Mouse (Mus musculus) CH12.LX (cell line): Measurements from ENCODE around the gene Ubl4b. TPM values are rescaled to one million over a fixed set of nuclear protein-coding genes. Genes with fewer than 3 reads are reported as not detected.

Experiments used
- DNase-seq: peaks from one replicate; pipeline ENCODE4 v3.0.0-alpha.2; 2013; ENCODE audit errors: extremely low read depth
- H3K27ac ChIP-seq: 2 replicates; pipeline ENCODE4 v1.5.1; 2012; ENCODE audit warnings: low read depth, mild to moderate bottlenecking, control low read depth, moderate library complexity; ENCODE audit not compliant: insufficient read depth
- H3K27me3 ChIP-seq: replicated peaks from 2 replicates; pipeline ENCODE3; 2012; ENCODE audit warnings: inconsistent platforms
- H3K36me3 ChIP-seq, 2 experiments: replicated peaks in 1 of 2; 2 replicates each; pipeline versions ENCODE3 to v1.6.1; 2012; ENCODE audit warnings: inconsistent platforms in 1 of 2, low read length in 1 of 2, mild to moderate bottlenecking in 1 of 2, mixed read lengths in 1 of 2, moderate library complexity in 1 of 2; ENCODE audit not compliant: control insufficient read depth in 1 of 2, insufficient read depth in 1 of 2
- H3K4me1 ChIP-seq, 2 experiments: 2 replicates each; pipeline ENCODE4 v1.6.1; 2012; ENCODE audit warnings: inconsistent platforms in 1 of 2, moderate library complexity in 1 of 2; ENCODE audit not compliant: insufficient read depth in 2 of 2, control insufficient read depth in 1 of 2
- H3K4me2 ChIP-seq: 2 replicates; pipeline ENCODE4 v1.6.1; 2012; ENCODE audit warnings: low read depth, mild to moderate bottlenecking, control low read depth; ENCODE audit not compliant: poor library complexity, insufficient read depth, severe bottlenecking
- H3K4me3 ChIP-seq, 3 experiments: fragments of 150-350 bp in 1 of 3; sonication (generic) in 1 of 3; replicated peaks in 1 of 3; 2 replicates each; pipeline versions ENCODE3 to v1.5.1; 2011 to 2012; ENCODE audit warnings: low read depth in 2 of 3, low read length in 2 of 3, mild to moderate bottlenecking in 2 of 3, moderate library complexity in 2 of 3, control low read depth in 1 of 3, improper control_type of control experiment in 1 of 3, inconsistent platforms in 1 of 3, mixed read lengths in 1 of 3; ENCODE audit not compliant: poor library complexity in 1 of 3
- H3K79me2 ChIP-seq: replicated peaks from 2 replicates; pipeline ENCODE4 v1.6.1; 2012; ENCODE audit warnings: mild to moderate bottlenecking, moderate library complexity; ENCODE audit not compliant: control insufficient read depth, poor library complexity, insufficient read depth, severe bottlenecking; ENCODE audit errors: extremely low read depth
- H3K9ac ChIP-seq: 2 replicates; pipeline ENCODE4 v1.6.1; 2012; ENCODE audit warnings: low read depth, mild to moderate bottlenecking, control low read depth, moderate library complexity; ENCODE audit not compliant: insufficient read depth
- H3K9me3 ChIP-seq: replicated peaks from 2 replicates; pipeline ENCODE3; 2012; ENCODE audit warnings: low read length, inconsistent platforms, mixed read lengths
- CHD2 ChIP-seq: IDR thresholded peaks from 2 replicates; pipeline ENCODE4 v1.6.1; 2011; ENCODE audit warnings: low read length, improper control_type of control experiment
- CTCF ChIP-seq, 2 experiments: IDR thresholded peaks in 1 of 2; conservative IDR thresholded peaks in 1 of 2; 2 replicates each; pipeline ENCODE4 v1.5.1; 2011 to 2012; ENCODE audit warnings: low read depth in 2 of 2, low read length in 2 of 2, improper control_type of control experiment in 1 of 2, inconsistent platforms in 1 of 2, mild to moderate bottlenecking in 1 of 2, moderate library complexity in 1 of 2
- E2F4 ChIP-seq: IDR thresholded peaks from 2 replicates; pipeline ENCODE4 v1.6.1; 2011; ENCODE audit warnings: low read depth, low read length, improper control_type of control experiment; ENCODE audit not compliant: insufficient replicate concordance
- ELF1 ChIP-seq: IDR thresholded peaks from 2 replicates; pipeline ENCODE4 v1.6.1; 2014; ENCODE audit warnings: low read depth, mild to moderate bottlenecking, inconsistent platforms, low read length, improper control_type of control experiment
- EP300 ChIP-seq: IDR thresholded peaks from 2 replicates; pipeline ENCODE4 v1.6.1; 2011; ENCODE audit warnings: low read length, improper control_type of control experiment
- ETS1 ChIP-seq: conservative IDR thresholded peaks from 2 replicates; pipeline ENCODE4 v1.6.1; 2012; ENCODE audit warnings: low read depth, mild to moderate bottlenecking, inconsistent platforms, low read length, improper control_type of control experiment, moderate library complexity
- GABPA ChIP-seq: IDR thresholded peaks from 2 replicates; pipeline ENCODE4 v1.6.1; 2012; ENCODE audit warnings: low read depth, low read length, improper control_type of control experiment, inconsistent platforms; ENCODE audit not compliant: insufficient replicate concordance
- HCFC1 ChIP-seq: IDR thresholded peaks from 2 replicates; pipeline ENCODE4 v1.6.1; 2012; ENCODE audit warnings: low read depth, mild to moderate bottlenecking, inconsistent platforms, low read length, improper control_type of control experiment
- IRF4 ChIP-seq: IDR thresholded peaks from 2 replicates; pipeline ENCODE4 v1.6.1; 2014; ENCODE audit warnings: low read depth, mild to moderate bottlenecking, inconsistent platforms, low read length, improper control_type of control experiment
- JUN ChIP-seq: IDR thresholded peaks from 2 replicates; pipeline ENCODE4 v1.6.1; 2011; ENCODE audit warnings: low read depth, mild to moderate bottlenecking, low read length, improper control_type of control experiment, moderate library complexity; ENCODE audit not compliant: insufficient read depth
- JUND ChIP-seq: conservative IDR thresholded peaks from 2 replicates; pipeline ENCODE4 v1.6.1; 2011; ENCODE audit warnings: low read depth, low read length, improper control_type of control experiment
- MAX ChIP-seq: IDR thresholded peaks from 2 replicates; pipeline ENCODE4 v1.6.1; 2011; ENCODE audit warnings: low read length, improper control_type of control experiment
- MAZ ChIP-seq: IDR thresholded peaks from 2 replicates; pipeline ENCODE4 v1.6.1; 2012; ENCODE audit warnings: low read depth, mild to moderate bottlenecking, inconsistent platforms, low read length, improper control_type of control experiment, moderate library complexity
- MEF2A ChIP-seq: IDR thresholded peaks from 2 replicates; pipeline ENCODE4 v1.6.1; 2014; ENCODE audit warnings: low read depth, mild to moderate bottlenecking, inconsistent platforms, low read length, improper control_type of control experiment, borderline replicate concordance
- MXI1 ChIP-seq: IDR thresholded peaks from 2 replicates; pipeline ENCODE4 v1.6.1; 2011; ENCODE audit warnings: mild to moderate bottlenecking, low read depth, low read length, improper control_type of control experiment
- NELFE ChIP-seq: IDR thresholded peaks from 2 replicates; pipeline ENCODE4 v1.6.1; 2011; ENCODE audit warnings: low read depth, low read length, improper control_type of control experiment
- PAX5 ChIP-seq: IDR thresholded peaks from 2 replicates; pipeline ENCODE4 v1.6.1; 2012; ENCODE audit warnings: low read length, inconsistent platforms, mixed read lengths
- POLR2A ChIP-seq: IDR thresholded peaks from 2 replicates; pipeline ENCODE4 v1.6.1; 2011; ENCODE audit warnings: low read depth, mild to moderate bottlenecking, improper control_type of control experiment, low read length
- RAD21 ChIP-seq: IDR thresholded peaks from 2 replicates; pipeline ENCODE4 v1.6.1; 2011; ENCODE audit warnings: low read depth, mild to moderate bottlenecking, low read length, improper control_type of control experiment, moderate library complexity
- RCOR1 ChIP-seq: conservative IDR thresholded peaks from 2 replicates; pipeline ENCODE4 v1.6.1; 2012; ENCODE audit warnings: low read depth, mild to moderate bottlenecking, inconsistent platforms, low read length, improper control_type of control experiment
- SIN3A ChIP-seq: IDR thresholded peaks from 2 replicates; pipeline ENCODE4 v1.6.1; 2012; ENCODE audit warnings: low read length, improper control_type of control experiment, inconsistent platforms
- SMC3 ChIP-seq: IDR thresholded peaks from 2 replicates; pipeline ENCODE4 v1.6.1; 2011; ENCODE audit warnings: low read depth, low read length, improper control_type of control experiment
- UBTF ChIP-seq: IDR thresholded peaks from 2 replicates; pipeline ENCODE4 v1.6.1; 2012; ENCODE audit warnings: low read depth, mild to moderate bottlenecking, inconsistent platforms, low read length, improper control_type of control experiment, moderate library complexity
- USF1 ChIP-seq: IDR thresholded peaks from 2 replicates; pipeline ENCODE4 v1.6.1; 2014; ENCODE audit warnings: low read depth, mild to moderate bottlenecking, inconsistent platforms, low read length, improper control_type of control experiment
- USF2 ChIP-seq: conservative IDR thresholded peaks from 2 replicates; pipeline ENCODE4 v1.6.1; 2011; ENCODE audit warnings: low read depth, low read length, improper control_type of control experiment
- ZC3H11A ChIP-seq: IDR thresholded peaks from 2 replicates; pipeline ENCODE4 v1.6.1; 2012; ENCODE audit warnings: low read depth, mild to moderate bottlenecking, inconsistent platforms, low read length, improper control_type of control experiment
- ZKSCAN1 ChIP-seq: IDR thresholded peaks from 2 replicates; pipeline ENCODE4 v1.6.1; 2012; ENCODE audit warnings: low read depth, inconsistent platforms, low read length, improper control_type of control experiment, borderline replicate concordance
- dilution Hi-C: fragments of 300-500 bp; cut with MboI; formaldehyde crosslinking; loops from 2 replicates; pipeline ENCODE4 v1.14.3; 2020; ENCODE audit warnings: low sequenced_read_pairs; ENCODE audit not compliant: extremely low pct_unique_long_range_greater_than_20kb, extremely low pct_ligation_motif_present
- in situ Hi-C: fragments of 300-500 bp; cut with MboI; formaldehyde crosslinking; loops from 3 replicates; pipeline ENCODE4 v1.14.3; 2019; ENCODE audit warnings: low sequenced_read_pairs, low pct_ligation_motif_present, low pct_unique_long_range_greater_than_20kb, mixed read lengths
- polyA plus RNA-seq: library from polyadenylated mRNA; unstranded; fragments of >175 nt; gene quantifications from 2 replicates; pipeline ENCODE4 v1.2.1, GENCODE M21; 2012; ENCODE audit warnings: low read depth; ENCODE audit not compliant: insufficient read length
- total RNA-seq, 2 experiments: library from RNA; depleted of rRNA; stranded (reverse); fragments of 300-350 nt in 1 of 2; fragments of >200 nt in 1 of 2; gene quantifications; 2 replicates each; pipeline ENCODE4 v1.2.3; 2012 to 2014

Gene Ubl4b
- total and polyA plus RNA-seq, 3 experiments: not detected

- H3K27me3 ChIP-seq: no peaks in the 10 kb centered on the region
- H3K79me2 ChIP-seq: no peaks in the 10 kb centered on the region
- TF ChIP-seq USF2 (no peak), MAX (no peak), POLR2A (no peak), HCFC1 (no peak), USF1 (no peak), IRF4 (no peak), SIN3A (no peak), JUND (no peak), MAZ (no peak), EP300 (no peak), E2F4 (no peak), PAX5 (no peak), RAD21 (peak; percentile 45), ETS1 (no peak), MEF2A (no peak), ZKSCAN1 (no peak), ZC3H11A (no peak), CTCF (conservative IDR thresholded peaks at IDR 0.05 in 1 of 2, IDR thresholded peaks at IDR 0.05 in 1 of 2; ENCODE audit: low read depth in 2 of 2, low read length in 2 of 2) (peak; percentile 48 to 71), SMC3 (peak; percentile 54), RCOR1 (no peak), MXI1 (no peak)
- no peak overlapping the region for H3K27ac ChIP-seq
- no peaks in the 10 kb centered on the region for H3K36me3 ChIP-seq
- H3K9ac ChIP-seq: no peak overlapping the region
- no peak overlapping the region for H3K4me3 ChIP-seq
- in situ Hi-C loops: no loop called here
- dilution Hi-C loops: no loop called here
- peaks cover 11 to 36% of the 10 kb centered on the region in 2 experiments; a peak in 3 of 4 replicates for H3K4me1 ChIP-seq
- no peaks in the 10 kb centered on the region for H3K9me3 ChIP-seq
- no peak overlapping the region for H3K4me2 ChIP-seq
- DNase-seq: peak; percentile 34
These were observed 16.3 kb upstream of the Ubl4b start for GRCm38 (mm10) chr3:107571205-107571604.

DNA sequence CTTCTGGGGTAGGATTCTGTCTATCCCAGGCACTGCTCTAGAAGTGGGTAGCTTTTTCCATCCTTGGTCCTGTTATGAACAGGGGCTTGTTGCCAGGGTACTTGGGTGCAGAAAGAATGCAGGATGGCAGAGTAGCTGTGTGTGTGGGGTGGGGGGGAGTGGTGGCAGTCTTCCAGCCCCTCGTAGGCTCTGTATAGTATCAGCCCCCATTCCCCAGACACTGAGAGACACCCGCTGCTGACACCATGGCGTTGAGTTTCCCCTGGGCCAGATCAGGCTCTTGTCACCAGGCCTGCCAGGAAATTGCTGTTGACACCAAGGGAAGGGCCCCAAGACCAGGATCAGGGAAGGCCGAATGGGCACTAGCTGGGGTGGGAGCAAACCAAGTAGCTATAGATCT is 13.8 kb upstream of the Ubl4b start:
- Histone ChIP-seq H3K4me1 (peaks cover 20 to 44% of the 10 kb centered on the region in 2 experiments), H3K4me2 (no peak overlapping the region), H3K27ac (no peak overlapping the region), H3K4me3 (no peak overlapping the region), H3K27me3 (no peaks in the 10 kb centered on the region), H3K36me3 (no peaks in the 10 kb centered on the region), H3K9me3 (no peaks in the 10 kb centered on the region), H3K79me2 (no peaks in the 10 kb centered on the region), H3K9ac (no peak overlapping the region)
- TF ChIP-seq EP300 (no peak), GABPA (no peak), NELFE (no peak), USF2 (no peak), MEF2A (no peak), ZC3H11A (no peak), JUN (no peak), UBTF (no peak), CHD2 (no peak), CTCF (conservative IDR thresholded peaks at IDR 0.05 in 1 of 2, IDR thresholded peaks at IDR 0.05 in 1 of 2; ENCODE audit: low read depth in 2 of 2, low read length in 2 of 2) (no peak), HCFC1 (no peak), ELF1 (no peak)
- in situ Hi-C loops: loop anchor here (10.0 kb wide), 1 partner anchor 296 kb away; no protein-coding TSS in a partner anchor
- dilution Hi-C loops: no loop called here
- DNase-seq: no peak
